Mouse (Mus musculus) urinary bladder, postnatal 10 days (tissue): ENCODE data around the gene 5031439G07Rik.
"Not testable (repeated sequence)": the region's sequence is repeated elsewhere in the genome, so short reads cannot be mapped to it uniquely, and the experiment has no call there.

Source experiments
- DNase-seq: peaks from one replicate; pipeline ENCODE4 v3.0.0; 2022; ENCODE audit warnings: low spot score

5031439G07Rik gene

GRCm38 (mm10) chr15:84987874-84988825 lies at the start of gene 5031439G07Rik:
5031439G07Rik (minus strand) TSS chr15:84988551.
- DNase-seq = peak; percentile 54

- DNase-seq = no peak
Observed at GRCm38 (mm10) chr15:85037343-85037690, 49.0 kb upstream of the 5031439G07Rik start.

DNA sequence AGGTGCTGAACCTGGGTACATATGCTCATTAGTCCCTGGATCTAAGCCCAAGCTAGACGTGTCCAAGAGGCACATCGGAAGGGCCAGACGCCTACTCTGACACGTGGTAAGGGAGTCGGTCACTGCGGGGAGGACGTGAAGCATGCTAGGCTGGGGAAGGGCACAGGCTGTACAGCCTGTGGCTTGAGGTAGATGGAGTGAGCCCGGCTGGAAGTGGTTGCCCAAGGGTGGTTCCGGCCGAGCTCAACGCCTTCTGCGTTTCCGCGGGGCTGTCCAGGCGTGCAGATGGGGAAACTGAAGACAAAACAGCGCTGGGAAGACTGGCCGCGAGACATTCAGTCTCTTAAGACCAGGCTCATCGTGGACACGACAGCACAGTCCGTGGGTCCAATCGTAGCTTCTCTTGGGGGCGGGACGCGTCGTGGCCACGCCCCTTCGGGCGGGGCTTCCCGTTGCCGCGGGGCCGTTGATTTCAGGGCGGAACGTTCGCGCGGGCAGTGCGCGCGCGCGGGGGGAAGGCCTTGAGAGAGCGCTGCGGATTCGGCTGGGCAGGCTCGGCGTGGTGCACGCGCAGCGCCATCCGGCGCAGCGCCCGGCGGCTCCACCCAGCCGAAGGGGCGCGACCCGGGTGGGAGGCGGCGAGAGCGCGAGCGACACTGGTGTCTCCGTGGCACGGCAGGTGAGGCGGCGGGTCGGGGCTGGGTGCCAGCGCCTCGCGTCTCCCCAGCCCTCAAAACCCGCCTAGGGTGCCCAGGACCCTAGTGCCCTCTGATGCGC lies 48.4 kb upstream of the 5031439G07Rik start:
- DNase-seq = peak; percentile 95

DNA sequence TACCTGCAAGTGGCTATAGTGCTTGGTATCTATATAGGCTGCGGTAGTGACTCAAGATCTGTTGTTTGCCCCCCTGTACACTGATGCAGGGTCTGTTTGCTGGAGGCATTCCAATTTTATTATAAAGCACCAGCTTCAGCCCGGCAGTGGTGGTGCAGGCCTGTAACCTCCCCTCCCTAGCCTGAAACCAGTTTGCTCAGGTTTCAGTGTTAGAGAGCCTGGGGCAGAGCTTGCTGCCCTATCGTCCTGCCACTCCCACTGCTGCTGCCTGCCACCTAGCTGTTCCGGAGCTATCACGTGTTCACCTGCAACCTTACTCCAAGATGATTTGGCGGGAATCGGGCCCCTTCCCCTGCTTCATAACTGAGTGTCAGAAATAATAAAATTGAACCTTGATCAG lies 45.6 kb upstream of the 5031439G07Rik start:
- not testable (repeated sequence) for DNase-seq

DNA sequence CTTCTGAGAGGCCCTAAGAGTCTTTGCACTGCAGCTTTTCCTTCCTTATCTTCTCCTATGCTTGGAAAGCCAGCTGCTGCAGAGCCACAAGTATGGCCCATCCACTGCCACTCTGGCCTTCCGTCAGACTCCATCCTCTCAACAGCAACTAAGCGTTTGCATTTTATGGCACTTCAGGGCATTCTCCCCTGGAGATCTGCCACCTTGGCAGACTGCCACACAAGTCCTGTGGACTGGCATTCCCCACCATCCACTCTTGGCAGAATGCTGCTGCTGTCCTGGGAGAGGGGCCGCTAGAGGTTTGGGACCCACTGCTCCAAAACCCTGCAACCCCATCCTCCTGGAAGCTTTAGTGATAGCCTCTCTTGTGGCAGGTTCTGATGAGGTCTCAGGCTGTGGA lies 43.5 kb upstream of the 5031439G07Rik start:
- DNase-seq = no peak

GRCm38 (mm10) chr15:85030643-85031042 lies 42.3 kb upstream of the 5031439G07Rik start:
- DNase-seq = not testable (repeated sequence)

DNA sequence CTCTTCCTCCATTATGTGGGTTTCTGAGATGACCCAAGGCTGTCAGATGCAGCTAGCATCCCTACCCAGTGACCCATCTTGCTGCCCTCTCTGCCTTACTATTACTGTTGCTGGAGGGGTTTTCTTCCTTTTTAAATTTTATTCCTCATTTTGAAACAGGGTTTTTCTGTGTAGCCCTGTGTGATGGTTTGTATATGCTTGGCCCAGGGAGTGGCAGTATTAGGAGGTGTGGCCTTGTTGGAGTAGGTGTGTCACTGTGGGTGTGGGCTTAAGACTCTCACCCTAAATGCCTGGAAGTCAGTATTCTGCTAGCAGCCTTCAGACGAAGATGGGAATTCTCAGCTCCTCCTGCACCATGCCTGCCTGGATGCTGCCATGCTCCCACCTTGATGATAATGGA lies 40.3 kb upstream of the 5031439G07Rik start, which contains the start of gene Fam118a:
TSS of gene Fam118a (plus strand) at position 301 of the 400 bp plus-strand sequence.
- not testable (repeated sequence) for DNase-seq

DNA sequence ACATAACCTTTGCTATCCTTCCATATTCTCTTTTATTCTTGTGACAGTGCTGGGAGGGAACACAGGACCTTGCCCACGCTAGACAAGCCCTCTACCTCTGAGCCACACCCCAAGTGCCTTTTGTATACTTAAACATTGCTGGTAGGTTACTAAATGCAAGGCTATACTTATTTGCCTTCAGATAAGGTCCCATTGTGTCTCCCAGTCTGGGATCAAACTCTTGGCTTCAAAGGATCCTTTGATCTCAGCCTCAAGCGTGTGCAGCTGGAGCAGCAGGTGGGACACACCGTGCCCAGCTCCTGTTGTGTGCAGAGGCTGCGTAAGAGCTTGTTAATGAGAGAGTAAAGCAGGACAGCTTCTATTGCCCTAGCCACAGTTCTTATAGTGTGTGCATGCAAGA lies 39.4 kb upstream of the 5031439G07Rik start:
- DNase-seq = no peak

- DNase-seq = no peak
Observed at GRCm38 (mm10) chr15:85026197-85026596, 37.8 kb upstream of the 5031439G07Rik start.

DNA sequence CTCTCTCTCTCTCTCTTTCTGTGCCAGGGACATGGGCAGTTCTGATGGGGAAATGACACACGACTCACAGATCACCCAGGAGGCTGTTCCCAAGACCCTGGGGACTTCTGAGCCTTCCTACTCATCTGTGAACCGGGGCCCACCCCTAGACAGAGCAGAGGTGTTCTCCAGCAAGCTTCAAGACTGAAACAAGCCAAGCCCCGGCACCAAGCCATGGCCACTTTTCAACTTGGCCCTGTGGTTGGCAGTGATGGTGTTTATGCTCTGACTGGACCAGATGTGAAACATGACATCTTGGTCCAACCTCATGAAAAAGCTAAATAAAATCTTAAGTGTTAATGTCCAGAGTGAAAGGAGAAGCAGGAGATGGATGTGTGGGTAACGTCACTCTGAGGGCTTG lies 33.9 kb upstream of the 5031439G07Rik start:
- DNase-seq = no peak

DNA sequence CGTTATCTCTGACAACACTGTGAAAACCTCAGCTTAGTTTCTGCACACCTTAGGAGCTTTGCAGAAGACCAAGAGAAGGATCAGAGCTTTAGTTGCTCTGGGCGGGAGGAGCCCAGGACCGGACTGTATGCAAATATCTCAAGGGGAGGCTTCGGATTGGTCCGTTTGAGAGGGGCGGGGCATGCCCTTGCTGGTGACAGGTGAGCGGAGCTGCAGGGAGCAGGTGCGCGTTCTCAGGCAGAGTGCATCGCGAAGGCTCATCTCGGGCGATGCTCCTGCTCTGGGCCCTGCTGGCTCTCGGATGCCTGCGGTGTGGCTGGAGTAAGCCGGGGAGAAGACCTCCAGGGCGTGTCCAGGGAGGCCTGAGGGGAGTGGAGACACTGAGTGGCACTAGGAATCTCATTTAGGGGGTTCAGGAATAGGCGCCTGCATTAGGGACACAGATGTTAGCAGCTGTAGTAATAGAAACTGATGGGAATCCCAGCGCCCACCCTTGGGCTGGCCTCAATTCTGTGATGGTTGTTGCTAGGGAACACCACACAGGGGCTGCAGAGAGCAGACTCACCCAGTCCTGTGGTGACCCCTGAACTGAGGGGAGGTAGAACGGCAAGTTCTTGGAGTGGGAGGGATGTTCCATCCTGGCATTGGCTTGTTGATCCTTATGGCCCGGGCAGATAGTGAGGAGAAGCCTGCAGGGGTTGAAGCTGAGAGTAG lies 28.8 kb upstream of the 5031439G07Rik start, which contains the start of gene Upk3a:
TSS of gene Upk3a (plus strand) at position 191 of the 714 bp plus-strand sequence.
- no peak for DNase-seq

GRCm38 (mm10) chr15:85015771-85016170 lies 27.4 kb upstream of the 5031439G07Rik start:
- DNase-seq = no peak

DNA sequence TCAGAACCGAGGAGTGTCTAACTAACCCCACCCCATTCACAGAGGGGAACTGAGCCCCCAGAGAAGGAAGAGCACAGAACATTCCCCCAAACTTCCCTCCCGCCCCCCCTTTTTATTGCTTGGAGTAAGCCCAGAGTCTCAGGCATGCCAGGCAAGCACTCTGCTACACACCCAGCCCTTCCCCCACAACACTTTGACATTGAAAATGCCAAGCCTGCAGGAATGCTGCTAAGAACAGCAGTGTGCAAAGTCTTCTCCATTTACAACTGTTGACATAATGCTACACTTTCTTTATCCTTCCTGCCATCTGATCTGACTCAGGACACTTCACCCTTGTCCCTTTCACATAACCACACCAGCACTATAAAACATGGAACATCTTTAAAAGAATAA lies 24.3 kb upstream of the 5031439G07Rik start:
- no peak for DNase-seq

- no peak for DNase-seq
Observed at GRCm38 (mm10) chr15:85011895-85012661, 23.7 kb upstream of the 5031439G07Rik start.

GRCm38 (mm10) chr15:85009666-85010065 lies 21.3 kb upstream of the 5031439G07Rik start:
- DNase-seq = no peak

DNA sequence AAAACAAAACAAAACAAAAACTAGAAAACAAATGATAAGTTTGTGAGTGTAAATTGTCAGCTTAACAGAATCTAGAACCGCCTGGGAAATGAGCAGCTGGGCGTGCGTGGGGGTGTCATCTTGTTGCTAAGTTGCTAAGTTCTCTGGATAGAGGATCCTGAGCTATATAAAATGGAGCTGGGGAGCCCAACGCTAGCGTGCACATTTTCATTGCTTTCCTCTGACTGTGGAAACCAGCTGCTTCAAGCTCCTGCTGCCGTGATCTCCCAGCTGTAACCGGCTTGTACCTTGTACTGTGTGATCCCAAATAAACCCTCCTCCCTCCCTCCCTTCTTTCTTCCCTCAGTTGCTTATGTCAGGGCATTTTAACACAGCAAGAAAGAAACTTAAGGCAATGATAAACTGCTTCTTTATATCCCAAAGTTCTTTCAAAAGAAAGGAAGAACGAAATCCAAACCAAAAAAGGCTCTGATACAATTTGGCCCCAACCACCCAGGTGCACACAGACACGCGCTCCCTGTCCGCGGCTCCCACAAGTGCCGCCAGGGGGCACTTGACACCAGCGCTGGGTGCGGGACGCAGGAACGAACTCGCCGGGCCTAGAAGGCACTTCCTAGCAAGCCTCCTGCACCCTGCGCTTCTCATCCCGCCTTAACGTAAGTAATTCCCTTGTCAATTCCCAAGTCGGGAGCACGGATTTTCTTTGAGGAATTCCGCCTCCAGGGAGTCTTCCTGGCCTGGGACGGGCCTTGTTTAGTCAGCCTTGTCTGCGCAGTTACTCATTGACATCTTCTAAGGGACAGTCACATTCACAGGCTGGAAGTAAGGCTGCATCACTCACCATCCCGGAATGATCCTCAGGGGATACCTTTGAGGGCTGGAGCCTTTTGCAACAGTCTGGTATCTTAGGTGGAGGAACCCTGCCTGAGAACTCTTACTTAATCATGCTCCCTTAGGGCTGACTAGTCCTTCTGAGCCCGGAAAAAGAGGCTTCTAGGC lies 12.9 kb upstream of the 5031439G07Rik start:
- DNase-seq = peak; percentile 68

DNA sequence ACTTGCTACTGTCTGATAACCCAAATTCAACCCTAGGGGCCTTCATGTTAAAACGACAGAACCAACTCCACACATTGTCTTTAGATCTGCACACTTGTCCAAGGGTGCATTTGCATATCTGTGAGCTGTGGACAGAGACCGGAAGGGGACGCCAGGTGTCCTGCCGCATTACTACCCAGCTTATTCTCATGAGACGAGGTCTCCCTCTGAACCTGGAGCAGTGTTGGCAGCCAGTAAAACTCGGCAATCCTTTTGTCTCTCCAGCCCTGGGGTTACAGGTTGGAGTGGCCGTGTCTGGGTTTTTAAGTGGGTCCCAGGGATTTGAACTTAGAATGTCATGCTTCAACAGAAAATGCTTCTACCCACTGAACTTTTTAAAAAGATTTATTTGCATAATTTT lies 11.6 kb upstream of the 5031439G07Rik start:
- DNase-seq = no peak

- no peak for DNase-seq
Observed at GRCm38 (mm10) chr15:84997768-84998454, 9.6 kb upstream of the 5031439G07Rik start.

- DNase-seq = no peak
Observed at GRCm38 (mm10) chr15:84995967-84996366, 7.6 kb upstream of the 5031439G07Rik start.
